Mouse (Mus musculus): ENCODE results near the gene Gm28230. TPM values are rescaled to one million over a fixed set of nuclear protein-coding genes. Genes with fewer than 3 reads are reported as not detected.
A peak's percentile ranks its signal among the peaks of the same experiment; 100 is the strongest.

The Gm28230 gene
- polyA plus RNA-seq, 1 experiment from 2014 or later, result not detected

DNA sequence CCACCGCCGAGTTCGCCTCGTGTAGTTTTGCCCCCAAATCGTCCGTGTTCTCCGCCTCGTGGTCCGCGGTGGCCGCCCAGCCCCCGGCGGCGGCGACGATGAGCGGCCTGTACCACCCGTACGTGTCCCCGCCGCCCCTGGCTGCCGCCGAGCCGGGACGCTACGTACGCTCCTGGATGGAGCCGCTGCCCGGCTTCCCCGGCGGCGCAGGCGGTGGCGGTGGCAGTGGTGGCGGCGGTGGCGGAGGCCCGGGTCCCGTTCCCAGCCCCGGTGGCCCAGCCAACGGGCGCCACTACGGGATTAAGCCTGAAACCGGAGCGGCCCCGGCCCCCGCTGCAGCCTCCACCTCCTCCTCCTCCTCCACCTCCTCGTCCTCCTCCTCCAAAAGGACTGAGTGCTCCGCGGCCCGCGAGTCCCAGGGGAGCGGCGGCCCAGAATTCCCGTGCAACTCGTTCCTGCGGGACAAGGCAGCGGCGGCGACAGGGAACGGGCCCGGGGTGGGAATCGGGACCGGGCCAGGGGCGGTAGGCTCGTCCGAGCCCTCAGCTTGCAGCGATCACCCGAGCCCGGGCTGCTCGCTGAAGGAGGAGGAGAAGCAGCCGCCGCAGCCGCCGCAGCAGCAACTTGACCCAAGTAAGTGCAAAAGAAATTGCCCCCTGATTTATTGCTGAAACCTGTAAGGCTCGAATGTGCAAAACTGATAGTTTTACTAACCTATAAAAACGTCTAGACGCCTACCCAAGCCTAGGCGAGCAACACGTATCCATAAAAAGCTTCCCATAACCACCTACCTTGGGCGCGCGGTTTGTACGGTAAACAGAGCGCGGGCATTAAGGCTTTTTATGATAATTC, 28.1 kb upstream of the Gm28230 start:
- no peaks in the 10 kb centered on the region for H3K36me3 ChIP-seq (ENCODE audit: control insufficient read depth, insufficient read depth, low read length)
- no peaks in the 10 kb centered on the region for H3K9me3 ChIP-seq (ENCODE audit: control insufficient read depth, low read length)
- H3K4me2 ChIP-seq (ENCODE audit: low read length), result peak overlapping the region; percentile 69
- peak overlapping the region; percentile 31 to 42 for H3K4me3 ChIP-seq (ENCODE audit: control insufficient read depth in 1 of 2, insufficient read depth in 1 of 2, low read depth in 1 of 2, low read length in 2 of 2)
- H3K9ac ChIP-seq (ENCODE audit: low read length), result no peak overlapping the region
- WGBS, result under 1% methylated on average over 77 of the region's 86 CpGs
- peaks cover 0 to 7% of the 10 kb centered on the region in 2 experiments; a peak in 2 of 4 replicates for H3K4me1 ChIP-seq (ENCODE audit: control insufficient read depth in 2 of 2, insufficient read depth in 2 of 2, low read length in 2 of 2)
- H3K27ac ChIP-seq (replicated peaks in 1 of 2; ENCODE audit: control insufficient read depth in 1 of 2, insufficient read depth in 1 of 2, low read depth in 2 of 2, low read length in 2 of 2), result no peak overlapping the region
- no peak for ATAC-seq (ENCODE audit: insufficient number of reproducible peaks, insufficient read depth, low FRiP score, low read depth)
- H3K27me3 ChIP-seq (ENCODE audit: control insufficient read depth, insufficient read depth, low read length), result peaks cover 99% of the 10 kb centered on the region

GRCm38 (mm10) chr2:74699053-74699430, 27.5 kb upstream of the Gm28230 start:
- Histone ChIP-seq H3K4me2 (ENCODE audit: low read length) (no peak overlapping the region), H3K9me3 (ENCODE audit: control insufficient read depth, low read length) (no peaks in the 10 kb centered on the region), H3K27ac (replicated peaks in 1 of 2; ENCODE audit: control insufficient read depth in 1 of 2, insufficient read depth in 1 of 2, low read depth in 2 of 2, low read length in 2 of 2) (no peak overlapping the region), H3K27me3 (ENCODE audit: control insufficient read depth, insufficient read depth, low read length) (peaks cover 99% of the 10 kb centered on the region), H3K36me3 (ENCODE audit: control insufficient read depth, insufficient read depth, low read length) (no peaks in the 10 kb centered on the region), H3K9ac (ENCODE audit: low read length) (no peak overlapping the region), H3K4me3 (ENCODE audit: control insufficient read depth in 1 of 2, insufficient read depth in 1 of 2, low read depth in 1 of 2, low read length in 2 of 2) (no peak overlapping the region), H3K4me1 (ENCODE audit: control insufficient read depth in 2 of 2, insufficient read depth in 2 of 2, low read length in 2 of 2) (peaks cover 0 to 7% of the 10 kb centered on the region in 2 experiments; a peak in 2 of 4 replicates)
- 3% methylated on average over 17 of the region's 17 CpGs for WGBS
- ATAC-seq (ENCODE audit: insufficient number of reproducible peaks, insufficient read depth, low FRiP score, low read depth), result no peak

DNA sequence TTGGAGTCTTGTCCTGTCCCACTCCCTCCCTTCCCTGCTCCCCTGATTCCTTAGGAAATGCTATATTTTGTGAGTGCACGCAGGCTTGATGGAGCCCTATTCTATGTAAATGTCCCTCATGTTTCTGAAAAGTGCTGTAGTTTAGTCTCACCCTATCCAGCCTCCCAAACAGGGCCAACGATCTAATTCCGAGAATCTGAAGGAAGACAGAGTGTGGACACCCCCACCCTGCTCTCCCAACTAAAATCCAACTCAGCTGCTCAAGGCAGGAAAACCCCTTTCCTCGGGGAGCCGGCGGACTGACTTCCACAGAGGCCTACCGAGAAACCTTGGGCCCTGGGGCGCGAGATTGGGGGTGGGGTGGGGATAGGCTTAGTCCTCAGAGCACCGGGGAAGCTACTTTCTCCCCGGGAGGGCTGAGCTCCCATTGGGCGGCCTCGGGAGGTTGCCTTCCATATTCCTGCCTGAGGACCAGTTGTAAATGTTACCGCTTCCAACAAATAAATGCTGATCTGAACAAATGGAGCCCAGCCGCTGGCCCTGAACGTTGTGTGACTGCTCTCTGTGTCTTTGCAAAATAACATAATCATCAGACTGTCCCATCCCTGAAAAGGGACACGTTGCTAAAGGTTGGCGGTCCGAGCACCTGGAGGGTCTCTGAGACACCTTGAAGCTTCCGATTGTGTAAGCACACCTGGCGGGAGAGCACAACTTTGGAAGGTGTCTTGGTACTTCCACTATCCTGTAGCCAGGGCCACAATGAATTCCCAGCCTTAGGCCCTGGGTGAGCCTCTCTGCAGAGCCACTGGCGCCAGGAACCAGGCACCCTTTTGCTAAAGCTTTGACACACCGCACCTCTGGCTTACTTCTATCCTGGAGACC, 26.6 kb upstream of the Gm28230 start:
- Histone ChIP-seq H3K27ac (replicated peaks in 1 of 2; ENCODE audit: control insufficient read depth in 1 of 2, insufficient read depth in 1 of 2, low read depth in 2 of 2, low read length in 2 of 2) (no peak overlapping the region), H3K4me2 (ENCODE audit: low read length) (no peak overlapping the region), H3K4me1 (ENCODE audit: control insufficient read depth in 2 of 2, insufficient read depth in 2 of 2, low read length in 2 of 2) (peaks cover 0 to 11% of the 10 kb centered on the region in 2 experiments; a peak in 3 of 4 replicates), H3K4me3 (ENCODE audit: control insufficient read depth in 1 of 2, insufficient read depth in 1 of 2, low read depth in 1 of 2, low read length in 2 of 2) (no peak overlapping the region), H3K9me3 (ENCODE audit: control insufficient read depth, low read length) (no peaks in the 10 kb centered on the region), H3K36me3 (ENCODE audit: control insufficient read depth, insufficient read depth, low read length) (no peaks in the 10 kb centered on the region), H3K9ac (ENCODE audit: low read length) (no peak overlapping the region), H3K27me3 (ENCODE audit: control insufficient read depth, insufficient read depth, low read length) (peaks cover 99% of the 10 kb centered on the region)
- WGBS, result 3% methylated on average over 23 of the region's 23 CpGs
- no peak for ATAC-seq (ENCODE audit: insufficient number of reproducible peaks, insufficient read depth, low FRiP score, low read depth)

GRCm38 (mm10) chr2:74700546-74701112, 25.9 kb upstream of the Gm28230 start:
- Histone ChIP-seq H3K4me2 (ENCODE audit: low read length) (no peak overlapping the region), H3K36me3 (ENCODE audit: control insufficient read depth, insufficient read depth, low read length) (no peaks in the 10 kb centered on the region), H3K27me3 (ENCODE audit: control insufficient read depth, insufficient read depth, low read length) (peaks cover 98% of the 10 kb centered on the region), H3K27ac (replicated peaks in 1 of 2; ENCODE audit: control insufficient read depth in 1 of 2, insufficient read depth in 1 of 2, low read depth in 2 of 2, low read length in 2 of 2) (no peak overlapping the region), H3K4me1 (ENCODE audit: control insufficient read depth in 2 of 2, insufficient read depth in 2 of 2, low read length in 2 of 2) (peaks cover 0 to 19% of the 10 kb centered on the region in 2 experiments; a peak in 3 of 4 replicates), H3K4me3 (ENCODE audit: control insufficient read depth in 1 of 2, insufficient read depth in 1 of 2, low read depth in 1 of 2, low read length in 2 of 2) (no peak overlapping the region), H3K9ac (ENCODE audit: low read length) (no peak overlapping the region), H3K9me3 (ENCODE audit: control insufficient read depth, low read length) (no peaks in the 10 kb centered on the region)
- no peak for ATAC-seq (ENCODE audit: insufficient number of reproducible peaks, insufficient read depth, low FRiP score, low read depth)
- 6% methylated on average over 22 of the region's 22 CpGs for WGBS

GRCm38 (mm10) chr2:74701949-74702819, 24.3 kb upstream of the Gm28230 start:
- no peaks in the 10 kb centered on the region for H3K9me3 ChIP-seq (ENCODE audit: control insufficient read depth, low read length)
- no peak overlapping the region for H3K4me3 ChIP-seq (ENCODE audit: control insufficient read depth in 1 of 2, insufficient read depth in 1 of 2, low read depth in 1 of 2, low read length in 2 of 2)
- 14% methylated on average over 17 of the region's 17 CpGs for WGBS
- peaks cover 98% of the 10 kb centered on the region for H3K27me3 ChIP-seq (ENCODE audit: control insufficient read depth, insufficient read depth, low read length)
- H3K36me3 ChIP-seq (ENCODE audit: control insufficient read depth, insufficient read depth, low read length), result no peaks in the 10 kb centered on the region
- H3K27ac ChIP-seq (replicated peaks in 1 of 2; ENCODE audit: control insufficient read depth in 1 of 2, insufficient read depth in 1 of 2, low read depth in 2 of 2, low read length in 2 of 2), result no peak overlapping the region
- H3K4me1 ChIP-seq (ENCODE audit: control insufficient read depth in 2 of 2, insufficient read depth in 2 of 2, low read length in 2 of 2), result peaks cover 0 to 20% of the 10 kb centered on the region in 2 experiments; a peak in 3 of 4 replicates
- H3K9ac ChIP-seq (ENCODE audit: low read length), result no peak overlapping the region
- ATAC-seq (ENCODE audit: insufficient number of reproducible peaks, insufficient read depth, low FRiP score, low read depth), result no peak
- H3K4me2 ChIP-seq (ENCODE audit: low read length), result no peak overlapping the region

DNA sequence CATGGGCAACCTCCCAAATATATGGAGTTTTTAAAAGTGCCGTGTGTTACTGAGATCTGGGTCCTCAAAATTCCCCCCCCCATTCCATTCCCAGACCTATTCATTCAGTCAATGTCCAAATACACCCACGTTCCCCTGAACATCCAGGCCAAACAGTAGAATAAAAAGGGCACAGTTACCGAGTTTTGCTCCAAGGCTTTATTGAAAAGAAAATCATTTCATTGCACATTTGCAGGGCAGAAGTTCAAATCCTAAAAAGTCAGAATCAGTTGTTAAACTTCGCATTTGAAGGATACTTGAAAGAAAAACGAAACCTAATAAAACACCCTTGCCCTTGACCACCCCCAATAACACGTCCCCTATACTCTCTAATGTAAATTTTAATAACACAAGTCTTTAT, 23.7 kb upstream of the Gm28230 start:
- no peaks in the 10 kb centered on the region for H3K36me3 ChIP-seq (ENCODE audit: control insufficient read depth, insufficient read depth, low read length)
- peaks cover 0 to 18% of the 10 kb centered on the region in 2 experiments; a peak in 3 of 4 replicates for H3K4me1 ChIP-seq (ENCODE audit: control insufficient read depth in 2 of 2, insufficient read depth in 2 of 2, low read length in 2 of 2)
- 19% methylated on average over 6 of the region's 6 CpGs for WGBS
- H3K27me3 ChIP-seq (ENCODE audit: control insufficient read depth, insufficient read depth, low read length), result peaks cover 98% of the 10 kb centered on the region
- no peak overlapping the region for H3K4me3 ChIP-seq (ENCODE audit: control insufficient read depth in 1 of 2, insufficient read depth in 1 of 2, low read depth in 1 of 2, low read length in 2 of 2)
- no peaks in the 10 kb centered on the region for H3K9me3 ChIP-seq (ENCODE audit: control insufficient read depth, low read length)
- H3K9ac ChIP-seq (ENCODE audit: low read length), result no peak overlapping the region
- H3K4me2 ChIP-seq (ENCODE audit: low read length), result no peak overlapping the region
- H3K27ac ChIP-seq (replicated peaks in 1 of 2; ENCODE audit: control insufficient read depth in 1 of 2, insufficient read depth in 1 of 2, low read depth in 2 of 2, low read length in 2 of 2), result no peak overlapping the region
- no peak for ATAC-seq (ENCODE audit: insufficient number of reproducible peaks, insufficient read depth, low FRiP score, low read depth)
